Mouse (Mus musculus) liver, adult (tissue): ENCODE measurements around the gene Myt1l.

Source experiments
- GATA4 ChIP-seq: IDR thresholded peaks from 2 replicates; pipeline ENCODE4 v1.6.1; 2014; ENCODE audit warnings: mild to moderate bottlenecking, low read length; ENCODE audit not compliant: insufficient replicate concordance

Myt1l gene

DNA sequence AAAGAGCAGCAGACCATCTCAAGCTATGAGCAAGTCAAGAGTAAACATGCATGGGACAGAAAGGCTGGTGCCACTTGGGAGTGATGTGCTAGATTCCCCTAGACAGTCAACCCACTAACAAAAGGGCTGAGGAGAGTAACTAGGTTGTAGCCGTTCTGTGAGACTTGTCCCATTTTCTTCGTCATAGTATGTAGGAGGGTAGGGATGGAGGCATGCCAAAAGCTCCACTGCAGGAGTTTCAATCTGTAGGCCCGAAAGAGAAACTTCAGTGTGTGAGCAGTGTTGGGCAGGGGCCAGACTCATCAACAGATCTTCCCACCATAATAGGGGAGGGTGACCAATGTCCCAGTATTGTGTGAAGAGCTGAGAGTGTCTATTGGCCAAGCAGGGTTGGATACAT is 178.9 kb downstream of the Myt1l start:
- TF ChIP-seq GATA4: no peak

- TF ChIP-seq GATA4: no peak
Measured at GRCm38 (mm10) chr12:29708166-29708565, 180.0 kb downstream of the Myt1l start.

DNA sequence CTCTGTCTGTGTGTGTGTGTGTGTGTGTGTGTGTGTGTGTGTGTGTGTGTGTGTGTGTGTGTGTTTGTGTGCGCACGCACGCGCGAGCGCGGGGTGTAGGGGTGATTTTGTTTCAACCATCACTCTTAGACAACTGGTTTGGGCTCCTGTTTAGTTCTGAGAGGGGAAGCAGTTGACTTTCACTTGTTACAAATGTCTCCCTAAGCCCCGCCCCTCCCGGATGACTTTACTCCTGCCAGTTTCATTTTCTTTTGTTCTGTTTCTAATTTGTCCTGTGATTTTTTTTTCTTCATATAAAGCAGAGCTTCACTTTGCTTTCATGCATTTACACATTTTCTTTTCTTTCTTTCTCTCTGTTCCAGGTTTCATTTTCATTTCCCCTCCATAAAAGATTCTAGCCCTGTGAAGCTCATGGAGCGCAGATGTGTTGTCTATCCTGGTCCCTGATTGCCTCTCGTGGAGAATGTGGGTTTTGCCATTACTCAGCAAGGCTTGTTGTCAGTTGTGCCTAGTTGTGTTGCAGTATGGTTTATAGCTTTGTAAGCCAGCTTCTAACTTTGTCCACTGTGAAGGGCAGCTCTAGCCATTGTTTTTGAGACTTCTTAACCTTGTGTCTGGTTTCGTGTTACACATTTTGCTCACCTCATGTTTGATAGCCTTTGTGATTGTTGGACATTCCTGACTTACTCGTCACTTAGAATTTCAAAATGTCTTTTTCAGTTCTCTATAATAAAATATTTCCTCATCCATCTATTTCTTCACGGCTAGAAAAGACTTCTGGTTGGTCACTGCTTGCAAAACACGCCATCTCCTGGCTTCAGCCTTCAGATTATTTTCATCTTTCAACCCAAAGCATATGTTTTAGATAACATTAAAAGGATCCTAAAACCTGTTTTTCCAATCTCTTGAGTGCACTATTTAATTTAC is 184.9 kb downstream of the Myt1l start:
- TF ChIP-seq GATA4: no peak

DNA sequence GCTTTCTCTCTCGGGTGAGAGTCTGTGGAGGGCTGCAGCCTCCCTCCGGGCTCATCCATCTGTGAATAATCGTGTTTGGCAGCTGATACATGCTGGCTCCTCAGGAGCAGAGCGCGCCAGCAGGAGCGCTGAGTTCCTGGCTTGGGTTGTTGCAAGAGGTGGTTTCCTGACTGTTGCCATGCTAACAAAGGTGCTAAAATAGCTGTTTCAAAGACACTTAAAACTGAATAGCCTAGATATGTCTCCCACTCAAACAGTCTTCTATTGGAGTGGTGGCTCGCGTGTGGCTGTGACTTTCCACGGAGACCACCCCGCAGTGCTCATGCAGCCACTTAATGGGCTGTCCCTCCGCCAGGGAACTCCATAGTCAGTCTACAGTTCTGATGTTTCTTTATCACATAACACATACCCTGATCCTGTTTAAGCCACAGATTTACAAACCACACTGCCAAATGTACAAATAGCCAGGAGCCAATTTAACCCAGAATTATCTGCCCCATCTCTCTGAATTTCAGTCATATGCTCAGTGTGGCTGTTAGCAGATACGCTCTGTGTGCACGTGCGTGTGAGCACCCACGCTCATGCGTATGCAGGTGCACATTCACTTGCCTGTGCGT is 195.6 kb downstream of the Myt1l start:
- no peak for TF ChIP-seq GATA4

DNA sequence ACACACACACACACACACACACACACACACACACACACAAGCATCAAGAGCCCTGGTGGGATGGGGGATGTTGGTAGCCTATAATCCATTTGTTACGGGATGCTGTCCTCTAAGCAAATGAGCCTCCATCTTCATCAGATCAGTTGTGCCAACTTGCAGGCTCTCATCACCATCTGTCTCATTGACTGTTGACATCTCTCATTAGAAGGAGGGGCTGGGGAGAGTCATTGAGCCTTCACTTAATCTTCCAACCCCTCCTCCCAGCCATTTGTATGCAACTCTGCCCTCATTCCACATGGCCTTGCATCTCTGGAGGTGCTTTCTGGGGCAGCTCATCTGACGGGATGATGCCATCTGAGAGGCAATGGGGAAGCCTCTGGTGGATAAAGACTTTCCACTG is 200.1 kb downstream of the Myt1l start:
- TF ChIP-seq GATA4: no peak

GRCm38 (mm10) chr12:29740346-29741025 is 212.3 kb downstream of the Myt1l start:
- TF ChIP-seq GATA4: no peak

GRCm38 (mm10) chr12:29741181-29741580 is 213.0 kb downstream of the Myt1l start:
- no peak for TF ChIP-seq GATA4

DNA sequence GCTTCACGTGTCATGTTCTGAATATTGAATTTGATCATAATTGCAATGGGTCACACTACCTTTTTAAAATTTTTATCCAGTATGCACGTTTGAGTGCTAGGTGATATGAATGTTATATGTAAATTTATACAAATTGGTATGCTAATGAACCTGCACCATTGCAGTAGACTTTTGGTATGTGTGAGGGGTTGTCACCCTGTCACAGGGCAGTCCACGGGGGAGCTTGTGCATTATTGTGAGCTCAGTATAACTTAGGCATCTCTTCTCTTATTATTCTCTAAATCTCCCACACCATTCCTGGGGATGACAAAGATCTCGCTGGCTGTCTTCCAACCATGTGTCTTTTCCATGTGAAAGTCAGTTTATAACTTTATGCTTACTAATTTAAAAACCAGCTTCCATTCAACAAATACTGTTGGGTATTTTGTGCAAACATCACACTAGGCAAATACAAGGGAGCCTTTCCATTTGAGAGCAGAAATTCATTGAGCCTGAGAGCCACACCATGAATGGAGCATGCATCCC is 222.5 kb downstream of the Myt1l start:
- no peak for TF ChIP-seq GATA4

GRCm38 (mm10) chr12:29755086-29755871 is 227.1 kb downstream of the Myt1l start:
- no peak for TF ChIP-seq GATA4

DNA sequence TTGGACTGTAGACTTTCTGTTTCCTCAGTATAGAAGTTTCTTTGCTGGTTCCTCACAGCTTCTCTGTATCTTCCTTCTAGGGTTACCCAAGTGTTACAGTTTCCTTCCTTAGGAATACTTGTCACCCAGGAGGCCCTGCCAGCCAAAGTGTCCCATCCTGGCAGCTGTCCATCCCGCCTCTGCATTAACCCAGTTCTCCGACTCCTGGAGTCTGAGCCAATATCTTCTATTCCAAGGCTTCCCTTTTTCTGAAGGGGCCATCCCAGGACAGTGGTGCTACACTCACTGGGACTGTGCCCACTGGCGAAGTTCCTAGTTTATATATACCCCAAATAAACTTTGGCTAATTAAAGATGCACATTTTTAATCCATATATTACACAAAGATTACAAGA is 227.7 kb downstream of the Myt1l start:
- no peak for TF ChIP-seq GATA4

DNA sequence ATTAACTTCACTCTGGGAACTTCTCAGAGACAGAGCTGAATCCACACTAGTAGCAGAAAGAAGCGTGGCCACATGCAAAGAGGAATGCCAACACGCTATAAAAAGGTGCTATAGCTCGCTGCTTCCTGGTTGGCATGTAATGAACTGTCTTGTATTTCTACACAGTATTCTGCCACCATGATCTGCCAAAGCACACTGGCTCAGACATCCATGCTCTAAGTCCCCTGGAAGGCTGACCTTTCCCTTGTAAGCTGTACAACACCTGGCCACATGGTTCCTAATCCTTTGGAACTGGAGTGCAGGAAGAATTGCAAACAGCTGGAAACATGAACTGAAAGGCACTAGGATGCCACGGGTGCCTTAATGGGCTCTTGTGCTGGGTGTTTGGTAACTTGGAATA is 232.4 kb downstream of the Myt1l start:
- no peak for TF ChIP-seq GATA4

DNA sequence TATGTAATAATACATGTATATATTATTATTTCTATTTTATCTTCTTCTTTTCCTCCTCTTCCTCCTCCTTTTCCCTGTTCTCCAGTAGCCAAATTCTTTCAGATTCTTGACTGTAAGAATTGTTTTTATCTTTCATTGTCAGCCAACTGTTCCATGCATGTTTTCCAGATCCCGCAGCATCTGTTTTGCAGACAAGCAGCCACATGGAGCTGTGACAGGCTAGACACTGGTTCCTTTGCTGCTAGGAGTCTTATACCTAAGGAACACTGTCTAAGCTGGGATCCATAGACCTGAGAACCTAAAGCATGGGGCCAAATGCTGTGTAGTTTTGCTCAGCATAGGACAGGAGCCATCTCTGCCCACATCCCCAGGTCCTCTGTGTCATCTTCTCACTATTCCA is 238.0 kb downstream of the Myt1l start:
- no peak for TF ChIP-seq GATA4

DNA sequence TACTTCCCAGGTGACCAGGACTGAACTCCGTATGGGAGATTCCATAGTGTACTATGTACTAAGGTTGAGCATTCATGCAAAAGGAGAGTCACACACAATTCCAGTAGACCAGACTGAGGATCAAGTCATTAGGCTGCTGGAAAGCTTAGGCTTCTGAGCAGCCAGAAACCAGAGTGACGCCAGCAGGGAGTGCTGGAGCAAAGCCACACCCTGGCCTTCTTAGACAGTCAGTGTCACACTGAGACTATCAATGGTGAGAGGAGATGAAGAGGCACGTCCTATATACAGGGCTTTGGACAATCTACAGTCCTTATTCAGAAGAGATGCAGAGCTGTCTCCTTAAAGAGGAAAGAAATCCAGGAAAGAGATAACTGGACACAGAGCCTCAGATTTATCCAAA is 243.6 kb downstream of the Myt1l start:
- no peak for TF ChIP-seq GATA4

DNA sequence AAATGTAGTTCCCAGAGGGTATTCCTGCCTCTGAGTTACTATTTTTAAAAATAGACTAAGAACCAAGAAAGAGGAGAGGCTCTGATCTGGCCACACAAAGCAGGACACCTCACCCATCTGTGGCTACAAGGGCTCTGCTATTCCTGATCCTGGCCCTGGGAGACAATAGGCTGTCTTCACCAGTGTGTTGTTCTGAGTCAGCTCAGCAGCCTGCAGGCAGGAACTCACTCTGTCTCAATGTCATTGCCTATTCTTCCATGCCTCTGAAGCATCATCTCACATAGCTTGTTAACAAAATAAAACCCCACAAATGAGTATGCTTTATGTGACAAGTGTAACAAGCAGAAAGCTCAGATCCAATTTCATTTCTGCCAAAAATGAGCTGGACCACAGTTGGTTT is 244.2 kb downstream of the Myt1l start:
- TF ChIP-seq GATA4: no peak

GRCm38 (mm10) chr12:29778901-29779300 is 250.7 kb downstream of the Myt1l start:
- no peak for TF ChIP-seq GATA4
